Mouse (Mus musculus) G1E (cell line): ENCODE results near the gene Ednrb.

Experiments
- CTCF ChIP-seq: IDR thresholded peaks from 2 replicates; pipeline ENCODE4 v1.5.1; 2012; ENCODE audit warnings: low read depth, low read length, inconsistent platforms, mixed read lengths
- GATA1 ChIP-seq: IDR thresholded peaks from 2 replicates; pipeline ENCODE4 v1.6.1; 2012; ENCODE audit warnings: borderline replicate concordance, low read length, inconsistent platforms, mixed read lengths

DNA sequence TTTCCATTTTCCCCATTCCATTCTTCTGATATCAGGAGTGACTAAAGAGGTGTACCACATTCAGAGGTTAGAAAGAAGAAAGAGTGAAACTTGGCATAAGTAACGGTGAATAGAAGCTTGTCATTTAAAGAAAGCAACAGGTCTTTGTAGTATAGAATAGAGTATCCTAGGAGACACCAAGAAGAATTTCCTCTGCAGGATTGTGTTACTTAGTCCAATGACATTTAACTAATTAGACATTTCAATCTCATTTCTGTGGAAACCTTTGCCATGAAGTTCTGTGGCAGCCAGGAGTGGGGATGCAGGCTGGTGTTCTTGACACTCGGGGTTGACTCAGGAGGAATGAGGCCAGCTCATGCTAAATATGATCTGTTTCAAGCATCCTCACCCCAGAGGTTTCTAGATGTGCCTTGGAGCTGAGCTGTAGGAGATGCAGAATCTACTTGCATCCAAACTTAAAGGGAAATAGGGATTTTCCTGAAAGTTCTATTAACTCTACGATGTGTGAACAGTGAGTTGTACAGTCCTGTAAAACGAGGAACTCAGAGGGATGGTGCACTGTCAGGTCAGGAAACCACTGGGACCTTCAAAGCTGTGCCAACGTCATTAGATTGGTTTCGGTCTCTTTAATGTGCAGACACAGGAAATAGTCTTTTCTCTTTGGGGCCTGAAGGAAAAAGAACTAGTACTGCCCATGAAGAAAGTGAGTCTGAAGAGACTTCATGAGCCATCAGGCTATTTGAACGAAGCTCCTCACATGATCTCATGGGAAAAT, 6.1 kb upstream of the Ednrb start:
- no peak for TF ChIP-seq CTCF
- TF ChIP-seq GATA1: no peak
